Mouse (Mus musculus) limb, embryonic 14.5 days (tissue): ENCODE measurements around the gene Tubb3. TPM values are rescaled to one million over a fixed set of nuclear protein-coding genes. Genes with fewer than 3 reads are reported as not detected.

ENCODE experiments used
- ATAC-seq: fragments of 200-750 bp; cut with Nextera tagmentation; 2 replicates; pipeline ENCODE4 v1.8.0; 2017; ENCODE audit warnings: low read depth, moderate number of reproducible peaks, moderate TSS enrichment; ENCODE audit not compliant: low FRiP score
- DNase-seq: peaks from one replicate; pipeline ENCODE4 v3.0.0-alpha.2; 2015; ENCODE audit warnings: low spot score
- H3K27ac ChIP-seq: fragments of 300-500 bp; sonication (generic); replicated peaks from 2 replicates; pipeline ENCODE4 v1.5.1; 2014; ENCODE audit warnings: low read depth, mild to moderate bottlenecking, low read length, moderate library complexity, mixed read lengths
- H3K27me3 ChIP-seq: fragments of 300-500 bp; sonication (generic); 2 replicates; pipeline ENCODE4 v1.6.1; 2014; ENCODE audit warnings: low read length, mixed read lengths; ENCODE audit not compliant: control insufficient read depth, insufficient read depth
- H3K36me3 ChIP-seq: fragments of 300-500 bp; sonication (generic); 2 replicates; pipeline ENCODE4 v1.6.1; 2014; ENCODE audit warnings: mild to moderate bottlenecking, low read length, moderate library complexity, mixed read lengths; ENCODE audit not compliant: control insufficient read depth, insufficient read depth
- H3K4me1 ChIP-seq: fragments of 300-500 bp; sonication (generic); 2 replicates; pipeline ENCODE4 v1.6.1; 2014; ENCODE audit warnings: antibody characterized with exemption, low read length, mixed read lengths; ENCODE audit not compliant: control insufficient read depth, insufficient read depth
- H3K4me2 ChIP-seq: fragments of 300-500 bp; sonication (generic); replicated peaks from 2 replicates; pipeline ENCODE4 v1.6.1; 2014; ENCODE audit warnings: low read depth, mild to moderate bottlenecking, low read length, moderate library complexity; ENCODE audit not compliant: severe bottlenecking
- H3K4me3 ChIP-seq: fragments of 300-500 bp; sonication (generic); replicated peaks from 2 replicates; pipeline ENCODE4 v1.5.1; 2014; ENCODE audit warnings: low read length
- H3K9ac ChIP-seq: fragments of 300-500 bp; sonication (generic); 2 replicates; pipeline ENCODE4 v1.6.1; 2014; ENCODE audit warnings: mild to moderate bottlenecking, low read depth, low read length, moderate library complexity; ENCODE audit not compliant: severe bottlenecking
- H3K9me3 ChIP-seq: fragments of 300-500 bp; sonication (generic); 2 replicates; pipeline ENCODE4 v1.6.1; 2016; ENCODE audit warnings: low read length; ENCODE audit not compliant: control insufficient read depth
- POLR2A ChIP-seq: fragments of 200-500 bp; IDR thresholded peaks from 2 replicates; pipeline ENCODE4 v1.8.0; 2012; ENCODE audit warnings: inconsistent platforms, mild to moderate bottlenecking, moderate library complexity, borderline replicate concordance; ENCODE audit not compliant: insufficient read depth, insufficient read length; ENCODE audit errors: extremely low read depth
- WGBS: fragments of 180-500 bp; shearing (Covaris S2); extraction: QIAGEN DNeasy Blood & Tissue Kit; methylation state at CpG from one replicate; pipeline ENCODE4 v1.1.7; 2014; 5-methylcytosine and 5-hydroxymethylcytosine counted together
- polyA plus RNA-seq, 2 experiments: library from polyadenylated mRNA; depleted of rRNA in 1 of 2; stranded (reverse) in 1 of 2; unstranded in 1 of 2; fragments of >200 nt; fragmentation: Nextera tagmentation in 1 of 2; extraction: Ambion mirVana in 1 of 2; gene quantifications; 2 replicates each; pipeline versions ENCODE4 v1.2.1 to v1.2.3; 2012 to 2014

Gene Tubb3
- polyA plus RNA-seq, 2 experiments: 3.4 to 12.5 TPM

GRCm38 (mm10) chr8:123398308-123398707 lies 12.9 kb upstream of the Tubb3 start:
- Histone ChIP-seq H3K9ac (no peak overlapping the region), H3K4me3 (no peak overlapping the region), H3K27ac (no peak overlapping the region), H3K27me3 (no peaks in the 10 kb centered on the region), H3K9me3 (no peaks in the 10 kb centered on the region), H3K4me1 (no peaks in the 10 kb centered on the region), H3K4me2 (no peak overlapping the region), H3K36me3 (peaks cover 96% of the 10 kb centered on the region)
- no peak for TF ChIP-seq POLR2A
- 96% methylated on average over 13 of the region's 13 CpGs for WGBS
- ATAC-seq: no peak
- DNase-seq: no peak

DNA sequence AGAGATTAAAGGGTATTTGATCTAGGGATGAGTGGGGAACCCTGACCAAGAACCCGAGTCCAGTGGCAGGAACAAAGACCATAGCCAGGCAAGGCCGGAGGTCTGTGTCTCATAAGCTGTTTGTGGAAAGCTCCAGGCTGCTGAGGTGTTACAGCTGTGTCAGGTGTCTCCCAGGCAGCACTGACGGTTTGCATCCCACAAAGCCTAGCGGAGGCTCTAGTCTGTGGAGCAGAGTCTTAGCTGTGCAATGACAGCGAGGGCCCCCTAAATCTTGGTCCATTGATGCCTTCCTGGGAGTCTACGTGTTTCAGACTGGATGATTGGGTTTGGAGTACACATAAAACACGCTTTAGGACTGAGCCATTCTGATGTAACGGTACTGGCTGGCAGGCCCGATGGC lies 9.3 kb upstream of the Tubb3 start:
- Histone ChIP-seq H3K27me3 (no peaks in the 10 kb centered on the region), H3K36me3 (peaks cover 64% of the 10 kb centered on the region), H3K4me1 (no peaks in the 10 kb centered on the region), H3K4me2 (no peak overlapping the region), H3K27ac (no peak overlapping the region), H3K9me3 (no peaks in the 10 kb centered on the region), H3K9ac (no peak overlapping the region), H3K4me3 (no peak overlapping the region)
- ATAC-seq (no peak), DNase-seq (no peak)
- no peak for TF ChIP-seq POLR2A
- 89% methylated on average over 9 of the region's 9 CpGs for WGBS

- no peaks in the 10 kb centered on the region for H3K27me3 ChIP-seq
- H3K36me3 ChIP-seq: peaks cover 55% of the 10 kb centered on the region
- no peak overlapping the region for H3K4me3 ChIP-seq
- TF ChIP-seq POLR2A: no peak
- WGBS: 86% methylated on average over 9 of the region's 9 CpGs
- DNase-seq (no peak), ATAC-seq (no peak)
- H3K27ac ChIP-seq: no peak overlapping the region
- H3K4me1 ChIP-seq: no peaks in the 10 kb centered on the region
- H3K4me2 ChIP-seq: no peak overlapping the region
- H3K9me3 ChIP-seq: no peaks in the 10 kb centered on the region
- no peak overlapping the region for H3K9ac ChIP-seq
Observed at GRCm38 (mm10) chr8:123402730-123403326, 8.4 kb upstream of the Tubb3 start.

DNA sequence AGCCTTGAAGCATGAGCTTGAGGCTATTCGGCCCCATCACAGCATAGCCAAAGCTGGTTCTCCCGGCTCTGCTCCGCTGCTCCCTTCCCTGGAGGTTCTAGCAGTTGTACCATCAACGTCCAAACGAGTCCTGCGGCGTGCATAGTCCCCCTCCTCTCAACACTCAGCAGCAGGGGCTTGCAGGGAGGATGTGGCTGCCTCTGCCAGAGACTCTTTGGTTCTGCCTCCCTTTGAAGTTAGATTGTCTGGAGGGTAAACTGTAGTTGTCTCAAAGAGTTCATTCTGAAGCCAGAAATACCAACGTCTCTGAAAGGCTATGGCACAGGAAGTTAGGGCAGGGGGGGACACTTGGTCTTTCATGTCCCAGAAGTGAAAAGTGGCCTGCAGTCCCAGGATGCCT lies 6.7 kb upstream of the Tubb3 start:
- H3K27ac ChIP-seq: no peak overlapping the region
- DNase-seq (no peak), ATAC-seq (no peak)
- no peak overlapping the region for H3K4me2 ChIP-seq
- no peaks in the 10 kb centered on the region for H3K9me3 ChIP-seq
- no peak for TF ChIP-seq POLR2A
- no peaks in the 10 kb centered on the region for H3K4me1 ChIP-seq
- peaks cover 6% of the 10 kb centered on the region for H3K27me3 ChIP-seq
- H3K36me3 ChIP-seq: peaks cover 38% of the 10 kb centered on the region
- no peak overlapping the region for H3K9ac ChIP-seq
- H3K4me3 ChIP-seq: no peak overlapping the region
- WGBS: 26% methylated on average over 8 of the region's 8 CpGs

DNA sequence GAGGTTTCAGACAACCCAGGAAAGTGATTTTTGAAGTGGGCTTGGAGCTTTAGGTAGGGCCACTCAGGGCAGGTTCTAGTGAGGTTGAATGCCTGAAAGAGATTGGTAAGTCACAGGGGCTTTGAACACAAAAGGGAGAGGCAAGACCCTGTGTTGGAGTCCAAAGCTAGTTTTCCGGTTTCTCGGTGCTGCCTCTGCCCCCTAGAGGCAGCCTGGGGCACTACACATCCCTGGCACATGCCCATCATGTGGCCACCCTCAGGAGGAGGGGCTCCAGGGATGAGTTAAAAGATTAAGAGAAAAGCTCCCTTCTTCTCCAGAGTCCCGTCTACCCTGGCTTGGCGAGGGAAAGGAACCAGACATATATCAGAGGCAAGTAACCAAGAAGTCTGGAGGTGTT lies 4.4 kb upstream of the Tubb3 start, which contains the start of gene Mc1r:
TSS of gene Mc1r (plus strand) at position 322 of the 400 bp plus-strand sequence.
- ATAC-seq: no peak
- Histone ChIP-seq H3K36me3 (peaks cover 15% of the 10 kb centered on the region), H3K4me1 (no peaks in the 10 kb centered on the region), H3K9ac (no peak within 1 kb of the TSS), H3K4me2 (no peak within 1 kb of the TSS), H3K4me3 (no peak within 1 kb of the TSS), H3K27me3 (peaks cover 29% of the 10 kb centered on the region), H3K9me3 (no peaks in the 10 kb centered on the region), H3K27ac (no peak within 1 kb of the TSS)
- no peak for TF ChIP-seq POLR2A
- WGBS: 12% methylated on average over 4 of the region's 4 CpGs
- peak; percentile 28 for DNase-seq

GRCm38 (mm10) chr8:123407612-123408011 lies 3.6 kb upstream of the Tubb3 start:
- Histone ChIP-seq H3K27me3 (peaks cover 37% of the 10 kb centered on the region), H3K9ac (no peak overlapping the region), H3K9me3 (no peaks in the 10 kb centered on the region), H3K36me3 (0 out of 2 replicates have a peak, but pooled peaks cover 8% of the 10 kb centered on the region), H3K4me2 (no peak overlapping the region), H3K4me1 (no peaks in the 10 kb centered on the region), H3K4me3 (no peak overlapping the region), H3K27ac (no peak overlapping the region)
- ATAC-seq: no peak
- WGBS: 91% methylated on average over 13 of the region's 13 CpGs
- TF ChIP-seq POLR2A: no peak
- no peak for DNase-seq
